Mouse (Mus musculus) spleen, embryonic (tissue): ENCODE results near the gene Dcaf5.

Experiments used
- CTCF ChIA-PET: fragments of 350-600 bp; sonication (Branson Sonifier 250); formaldehyde crosslinking; loops from one replicate; lab custom pipeline; 2022; lab: Charles Lee

Dcaf5 gene

GRCm38 (mm10) chr12:80344777-80345231, 91.6 kb downstream of the Dcaf5 start:
- CTCF ChIA-PET = no interaction called here

- CTCF ChIA-PET = no interaction called here
These were observed 95.5 kb downstream of the Dcaf5 start for GRCm38 (mm10) chr12:80340936-80341335.

DNA sequence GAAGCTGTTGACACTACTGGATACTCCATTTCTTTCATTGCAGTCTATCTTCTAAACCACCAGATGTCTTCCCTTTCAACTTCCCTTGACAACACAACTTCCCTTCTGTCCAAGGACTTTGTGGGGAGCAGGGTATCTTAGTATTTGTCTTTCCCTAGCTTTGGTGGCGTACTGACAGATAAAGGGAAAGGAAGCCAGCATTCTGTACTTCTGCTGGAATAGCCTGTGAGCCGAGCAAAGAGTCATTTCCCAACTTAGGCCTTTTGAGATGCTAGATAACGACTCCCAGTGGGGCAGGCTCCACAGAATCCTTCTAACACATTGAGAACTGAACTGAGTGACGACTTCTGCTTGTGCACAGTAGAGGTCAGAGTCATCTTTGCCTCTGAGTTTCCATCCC, 102.2 kb downstream of the Dcaf5 start:
- CTCF ChIA-PET = interaction anchor here (0.6 kb wide), 1 partner anchor 1092 kb away, joined by 3 read pairs; no protein-coding TSS in a partner anchor

- CTCF ChIA-PET = interaction anchor here (0.6 kb wide), 1 partner anchor 71 kb away, joined by 3 read pairs; no protein-coding TSS in a partner anchor
These were observed 104.8 kb downstream of the Dcaf5 start for GRCm38 (mm10) chr12:80331634-80332033.

- CTCF ChIA-PET = interaction anchor here (0.6 kb wide), 1 partner anchor 71 kb away, joined by 3 read pairs; no protein-coding TSS in a partner anchor
These were observed 105.6 kb downstream of the Dcaf5 start for GRCm38 (mm10) chr12:80330819-80331218.

DNA sequence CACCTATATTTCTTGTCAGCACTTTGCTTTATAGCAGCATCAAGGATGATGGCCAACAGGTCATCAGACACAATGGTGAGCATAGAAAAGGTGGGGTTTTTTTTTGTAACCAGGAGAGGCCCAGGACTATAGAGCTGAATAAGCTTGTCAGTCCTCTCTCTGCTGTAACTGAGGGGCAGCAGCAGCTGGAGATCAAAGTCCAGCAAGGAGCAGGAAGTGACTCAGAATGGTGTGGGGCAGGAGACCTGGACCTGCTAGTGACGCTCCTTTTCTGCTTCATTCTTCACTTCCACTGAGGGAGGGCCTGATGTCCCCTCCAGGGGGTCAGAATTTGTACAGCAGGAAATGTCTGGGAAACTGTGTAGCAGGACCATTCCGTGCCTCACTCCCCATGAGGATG, 106.8 kb downstream of the Dcaf5 start:
- CTCF ChIA-PET = no interaction called here

DNA sequence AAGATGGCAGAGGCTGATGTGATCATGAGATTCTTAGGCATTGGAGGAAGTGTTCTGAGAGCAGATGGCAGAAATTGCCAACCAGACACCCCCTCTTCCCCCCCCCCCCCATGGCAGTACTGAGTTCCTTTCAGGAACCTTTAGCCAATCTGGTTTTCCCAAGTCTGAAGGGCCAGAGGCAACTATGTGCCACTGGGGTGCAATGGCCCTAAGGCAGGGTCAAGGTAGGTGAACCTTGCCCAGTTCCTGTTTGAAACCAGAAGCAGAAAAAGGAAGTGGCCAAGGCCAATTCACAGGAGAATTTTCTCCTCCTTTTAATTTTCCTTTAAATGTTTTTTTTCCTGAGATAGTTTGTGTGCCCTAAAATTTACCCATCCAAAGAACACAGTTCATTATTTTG, 110.4 kb downstream of the Dcaf5 start:
- CTCF ChIA-PET = no interaction called here

- CTCF ChIA-PET = no interaction called here
These were observed 111.6 kb downstream of the Dcaf5 start for GRCm38 (mm10) chr12:80324785-80325131.

GRCm38 (mm10) chr12:80324051-80324784, 112.2 kb downstream of the Dcaf5 start:
- CTCF ChIA-PET = no interaction called here

- CTCF ChIA-PET = no interaction called here
These were observed 112.9 kb downstream of the Dcaf5 start for GRCm38 (mm10) chr12:80323371-80324050.

DNA sequence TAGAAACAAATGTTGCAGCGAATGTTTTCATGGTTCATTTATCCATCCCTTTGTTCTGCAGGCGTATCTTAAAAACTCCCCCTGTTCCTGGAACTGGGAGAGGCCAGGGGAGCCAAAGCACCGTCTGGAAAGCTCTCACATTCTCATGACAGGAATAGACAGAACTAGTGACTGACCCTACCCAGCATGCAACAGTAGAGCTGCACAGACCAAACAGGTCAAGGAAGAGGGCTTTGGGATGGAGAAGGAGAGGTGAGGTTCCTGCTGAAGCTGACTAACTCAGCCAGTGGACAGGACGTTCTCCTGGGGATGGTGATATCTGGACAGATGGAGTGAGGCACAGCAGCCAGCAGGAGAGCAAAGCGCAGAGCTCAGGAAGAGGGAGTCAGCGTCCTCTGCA, 113.9 kb downstream of the Dcaf5 start:
- CTCF ChIA-PET = no interaction called here

DNA sequence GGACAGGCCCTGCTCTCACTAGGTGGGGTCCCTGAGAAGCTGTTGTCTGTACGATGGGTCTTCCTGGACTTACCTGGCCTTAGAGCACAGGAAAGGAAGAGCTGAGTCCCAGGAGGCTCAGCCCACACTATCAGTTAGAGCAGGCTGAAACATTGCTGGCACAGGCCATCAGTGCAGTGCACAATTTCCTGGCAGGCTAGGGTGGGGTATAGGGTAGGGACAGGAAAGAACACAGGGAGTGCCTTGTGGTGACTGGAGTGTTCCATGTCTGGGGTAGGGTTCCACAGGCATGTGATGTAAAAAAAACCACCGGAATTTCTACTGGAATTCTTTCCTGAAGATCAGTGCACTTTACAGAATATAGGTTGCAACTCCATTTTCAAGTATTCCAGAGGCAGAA, 117.3 kb downstream of the Dcaf5 start:
- CTCF ChIA-PET = no interaction called here

- CTCF ChIA-PET = interaction anchor here (0.6 kb wide), 1 partner anchor 62 kb away, joined by 3 read pairs; no protein-coding TSS in a partner anchor
These were observed 121.1 kb downstream of the Dcaf5 start for GRCm38 (mm10) chr12:80315321-80315720.

- CTCF ChIA-PET = no interaction called here
These were observed 124.3 kb downstream of the Dcaf5 start for GRCm38 (mm10) chr12:80311959-80312669.

DNA sequence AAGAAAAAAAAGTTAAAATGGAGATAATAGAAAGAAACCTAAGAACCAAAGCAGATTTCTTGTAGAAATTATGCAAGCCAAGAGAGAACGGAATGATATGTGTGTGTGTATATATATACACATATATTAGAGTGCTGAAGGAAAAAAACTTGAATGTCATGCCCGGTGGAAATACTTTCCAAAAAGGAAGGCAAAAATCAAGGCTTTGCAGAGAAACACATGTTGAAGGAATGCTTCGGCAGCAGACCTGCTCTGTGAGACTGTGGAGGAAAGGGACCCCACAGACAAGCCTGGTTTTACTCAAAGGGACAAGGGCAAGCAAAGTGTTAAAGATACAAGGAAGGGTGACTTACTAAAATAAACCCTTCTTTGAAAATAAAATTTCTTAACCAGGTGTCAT, 128.8 kb downstream of the Dcaf5 start:
- CTCF ChIA-PET = no interaction called here

- CTCF ChIA-PET = no interaction called here
These were observed 131.9 kb downstream of the Dcaf5 start for GRCm38 (mm10) chr12:80304518-80304917.

- CTCF ChIA-PET = no interaction called here
These were observed 135.5 kb downstream of the Dcaf5 start for GRCm38 (mm10) chr12:80300833-80301456.

DNA sequence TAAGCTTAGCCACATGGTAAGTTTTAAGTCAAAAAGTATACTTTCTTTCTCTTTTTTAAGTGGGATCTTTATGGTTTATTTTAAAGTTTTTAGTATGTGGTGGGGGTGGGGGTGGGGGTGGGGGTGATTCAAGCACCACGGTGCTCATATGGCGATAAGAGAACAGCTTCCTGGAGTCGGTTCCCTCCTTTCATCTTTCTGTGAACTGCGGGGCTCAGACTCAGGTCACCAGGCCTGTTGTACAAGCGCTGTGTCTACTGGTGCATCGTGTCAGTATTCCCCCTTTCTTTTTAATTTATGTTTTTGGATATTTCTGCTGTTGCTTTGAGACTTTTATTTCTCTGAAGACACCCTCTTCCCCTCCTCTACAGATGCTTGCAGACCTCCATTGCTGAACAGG, 137.7 kb downstream of the Dcaf5 start:
- CTCF ChIA-PET = interaction anchor here (0.5 kb wide), 1 partner anchor 11 kb away, joined by 17 read pairs; no protein-coding TSS in a partner anchor

- CTCF ChIA-PET = no interaction called here
These were observed 144.4 kb downstream of the Dcaf5 start for GRCm38 (mm10) chr12:80291895-80292435.

DNA sequence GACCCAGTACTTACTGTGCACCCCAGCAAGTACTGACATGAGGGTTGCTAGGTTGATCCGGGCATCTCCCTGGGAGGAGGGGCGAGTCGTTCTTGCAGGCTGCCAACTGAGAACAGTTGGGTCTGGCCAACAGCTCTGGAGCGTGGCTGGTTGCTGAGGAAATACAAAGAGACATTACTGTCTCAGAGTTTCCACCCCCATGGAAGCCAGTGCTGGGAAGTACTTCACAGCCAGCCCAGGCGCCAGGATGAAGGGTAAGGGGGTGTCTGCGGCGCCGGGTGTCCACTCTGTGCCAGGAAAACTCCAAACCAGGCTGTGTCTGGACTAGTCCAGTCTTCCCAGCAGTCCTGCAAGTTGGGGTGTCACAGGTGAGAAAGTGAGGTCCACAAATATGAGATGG, 145.4 kb downstream of the Dcaf5 start:
- CTCF ChIA-PET = no interaction called here

- CTCF ChIA-PET = no interaction called here
These were observed 145.9 kb downstream of the Dcaf5 start for GRCm38 (mm10) chr12:80290483-80290882.
